Mouse (Mus musculus): ENCODE results near the gene Epn2. TPM values are rescaled to one million over a fixed set of nuclear protein-coding genes. Genes with fewer than 3 reads are reported as not detected.

The Epn2 gene
- polyA plus RNA-seq, 1 experiment from 2014 or later = 28.7 TPM

- no peak overlapping the region; the same call in 1 of the 2 replicates for H3K27ac ChIP-seq (ENCODE audit: low read length)
- H3K4me1 ChIP-seq (ENCODE audit: control insufficient read depth, insufficient read depth, low read length) = peaks cover 19% of the 10 kb centered on the region
- peak overlapping the region; percentile 67 for H3K4me2 ChIP-seq (replicated peaks; ENCODE audit: low read depth, low read length)
- peak overlapping the region; percentile 44 for H3K4me3 ChIP-seq (ENCODE audit: low read depth, low read length)
- no peak for ATAC-seq (ENCODE audit: insufficient number of reproducible peaks, insufficient read depth, low FRiP score, low read depth)
- no peak overlapping the region for H3K9ac ChIP-seq (replicated peaks; ENCODE audit: low read depth, low read length)
- H3K9me3 ChIP-seq (ENCODE audit: control insufficient read depth, low read depth, low read length) = no peaks in the 10 kb centered on the region
- WGBS = 25% methylated on average over 2 of the region's 2 CpGs
- peaks cover 41% of the 10 kb centered on the region for H3K36me3 ChIP-seq (ENCODE audit: control insufficient read depth, insufficient read depth, low read length)
- H3K27me3 ChIP-seq (ENCODE audit: control insufficient read depth, insufficient read depth, low read length) = no peaks in the 10 kb centered on the region
Observed at GRCm38 (mm10) chr11:61487401-61487800, 92.1 kb downstream of the Epn2 start.

- Histone ChIP-seq H3K9me3 (ENCODE audit: control insufficient read depth, low read depth, low read length) (no peaks in the 10 kb centered on the region), H3K4me1 (ENCODE audit: control insufficient read depth, insufficient read depth, low read length) (peaks cover 22% of the 10 kb centered on the region), H3K4me3 (ENCODE audit: low read depth, low read length) (peak overlapping the region; percentile 44), H3K36me3 (ENCODE audit: control insufficient read depth, insufficient read depth, low read length) (peaks cover 37% of the 10 kb centered on the region), H3K27ac (ENCODE audit: low read length) (peak overlapping the region; percentile 99; the same call in 1 of the 2 replicates), H3K4me2 (replicated peaks; ENCODE audit: low read depth, low read length) (peak overlapping the region; percentile 67), H3K9ac (replicated peaks; ENCODE audit: low read depth, low read length) (peak overlapping the region; percentile 66), H3K27me3 (ENCODE audit: control insufficient read depth, insufficient read depth, low read length) (no peaks in the 10 kb centered on the region)
- no peak for ATAC-seq (ENCODE audit: insufficient number of reproducible peaks, insufficient read depth, low FRiP score, low read depth)
- WGBS = 80% methylated on average over 14 of the region's 14 CpGs
Observed at GRCm38 (mm10) chr11:61486458-61487219, 92.8 kb downstream of the Epn2 start.

DNA sequence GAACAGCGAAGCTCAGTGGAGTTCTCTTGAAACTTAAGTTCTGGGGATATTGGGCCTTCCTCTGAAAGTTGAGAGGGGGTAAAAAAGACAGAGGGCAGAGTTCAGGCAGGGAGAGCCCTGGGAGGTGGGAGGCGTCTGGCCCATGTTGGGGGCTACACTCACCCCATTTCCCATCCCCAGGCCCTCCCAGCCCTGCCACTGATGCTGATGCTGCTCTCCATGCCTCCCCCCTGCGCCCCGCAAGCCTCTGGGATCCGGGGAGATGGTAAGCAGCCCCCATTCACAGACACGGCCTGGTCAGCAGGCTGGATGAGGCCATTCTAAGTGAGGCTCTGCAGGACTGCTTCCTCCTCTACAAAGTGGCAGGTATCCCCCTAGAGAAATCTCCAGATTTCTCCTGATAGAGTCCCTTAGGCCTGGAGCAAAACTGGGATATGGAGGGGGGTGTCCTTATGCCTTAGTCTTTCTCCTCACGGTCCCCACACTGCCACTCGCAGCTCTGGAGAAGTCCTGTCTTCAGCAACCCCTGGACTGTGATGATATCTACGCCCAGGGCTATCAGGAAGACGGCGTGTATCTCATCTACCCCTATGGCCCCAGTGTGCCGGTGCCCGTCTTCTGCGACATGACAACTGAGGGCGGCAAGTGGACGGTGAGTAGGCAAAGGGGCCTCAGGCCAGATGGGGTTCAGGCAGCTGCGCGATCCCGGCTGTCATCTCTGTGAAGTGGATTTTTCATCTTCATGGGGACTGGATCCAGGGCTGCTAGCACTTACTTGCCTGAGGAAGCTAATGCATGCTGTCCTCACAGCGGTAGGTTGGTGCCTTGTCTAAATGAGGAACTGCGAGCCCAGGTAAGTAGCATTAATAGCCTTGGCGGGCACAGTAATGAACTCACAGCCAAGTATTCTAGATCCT, 93.7 kb downstream of the Epn2 start:
- ATAC-seq (ENCODE audit: insufficient number of reproducible peaks, insufficient read depth, low FRiP score, low read depth) = peak; percentile 24
- H3K4me3 ChIP-seq (ENCODE audit: low read depth, low read length) = peak overlapping the region; percentile 44
- WGBS = 40% methylated on average over 22 of the region's 22 CpGs
- H3K4me2 ChIP-seq (replicated peaks; ENCODE audit: low read depth, low read length) = peak overlapping the region; percentile 67
- H3K36me3 ChIP-seq (ENCODE audit: control insufficient read depth, insufficient read depth, low read length) = peaks cover 28% of the 10 kb centered on the region
- no peaks in the 10 kb centered on the region for H3K27me3 ChIP-seq (ENCODE audit: control insufficient read depth, insufficient read depth, low read length)
- peak overlapping the region; percentile 66 for H3K9ac ChIP-seq (replicated peaks; ENCODE audit: low read depth, low read length)
- peak overlapping the region; percentile 99 for H3K27ac ChIP-seq (ENCODE audit: low read length)
- H3K4me1 ChIP-seq (ENCODE audit: control insufficient read depth, insufficient read depth, low read length) = peaks cover 27% of the 10 kb centered on the region
- H3K9me3 ChIP-seq (ENCODE audit: control insufficient read depth, low read depth, low read length) = no peaks in the 10 kb centered on the region

DNA sequence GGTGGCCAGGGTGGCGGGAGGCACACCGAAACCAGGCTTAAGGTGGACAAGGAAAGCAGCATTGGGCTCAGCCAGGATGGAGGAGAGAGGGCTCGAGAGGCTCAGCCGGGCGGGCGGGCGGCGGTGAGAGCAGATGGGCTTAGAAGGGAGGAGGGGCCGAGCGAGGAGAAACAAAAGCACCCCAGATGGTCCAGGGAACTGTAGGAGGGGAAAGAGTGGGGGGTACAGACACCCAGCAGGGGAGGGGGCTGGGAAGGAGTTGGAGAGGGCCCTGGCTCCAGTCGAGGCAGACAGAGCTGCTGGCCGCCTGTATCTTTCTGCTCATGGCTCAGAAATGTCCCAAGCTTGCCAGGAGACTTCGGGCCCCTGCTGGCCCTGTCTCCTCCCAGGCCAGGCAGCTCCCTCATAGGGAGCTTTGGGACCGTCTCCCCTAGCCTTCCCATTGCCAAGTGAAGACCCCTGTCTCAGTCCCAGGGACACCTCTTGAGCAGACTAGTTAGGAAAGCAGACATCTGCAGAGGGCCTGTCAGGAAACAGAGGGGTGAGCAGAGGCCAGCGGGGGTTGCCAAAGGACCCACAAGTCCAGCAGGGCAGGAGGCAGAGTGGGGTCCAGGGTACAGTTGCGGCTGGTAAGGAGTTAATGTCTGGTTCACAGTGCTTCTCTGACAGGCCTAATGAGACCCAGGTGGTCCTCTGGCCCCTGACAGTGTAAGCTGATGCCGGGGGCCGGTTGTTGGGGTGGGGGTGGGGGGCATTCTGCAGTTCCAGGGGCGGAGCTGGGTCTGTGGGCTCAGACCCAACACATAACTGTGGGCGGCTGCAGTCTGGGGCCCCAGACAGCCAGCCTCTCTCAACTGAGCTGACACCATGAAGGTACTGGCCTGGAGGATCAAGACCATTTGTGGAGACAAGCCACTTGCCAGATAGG, 94.6 kb downstream of the Epn2 start, which contains the start of gene Mfap4:
TSS of gene Mfap4 (plus strand) at position 819 of the 928 bp plus-strand sequence.
- Histone ChIP-seq H3K27ac (ENCODE audit: low read length) (peak within 1 kb of the TSS; percentile 99), H3K4me1 (ENCODE audit: control insufficient read depth, insufficient read depth, low read length) (peaks cover 29% of the 10 kb centered on the region), H3K4me2 (replicated peaks; ENCODE audit: low read depth, low read length) (peak within 1 kb of the TSS; percentile 67), H3K9me3 (ENCODE audit: control insufficient read depth, low read depth, low read length) (no peaks in the 10 kb centered on the region), H3K36me3 (ENCODE audit: control insufficient read depth, insufficient read depth, low read length) (peaks cover 19% of the 10 kb centered on the region), H3K9ac (replicated peaks; ENCODE audit: low read depth, low read length) (peak within 1 kb of the TSS; percentile 66), H3K4me3 (ENCODE audit: low read depth, low read length) (peak within 1 kb of the TSS; percentile 44), H3K27me3 (ENCODE audit: control insufficient read depth, insufficient read depth, low read length) (no peaks in the 10 kb centered on the region)
- ATAC-seq (ENCODE audit: insufficient number of reproducible peaks, insufficient read depth, low FRiP score, low read depth) = peak; percentile 84; the same call in 1 of the 2 replicates
- WGBS = 12% methylated on average over 20 of the region's 20 CpGs

GRCm38 (mm10) chr11:61484256-61484612, 95.3 kb downstream of the Epn2 start:
- no peak for ATAC-seq (ENCODE audit: insufficient number of reproducible peaks, insufficient read depth, low FRiP score, low read depth)
- peak overlapping the region; percentile 99 for H3K27ac ChIP-seq (ENCODE audit: low read length)
- no peak overlapping the region for H3K4me3 ChIP-seq (ENCODE audit: low read depth, low read length)
- H3K9ac ChIP-seq (replicated peaks; ENCODE audit: low read depth, low read length) = no peak overlapping the region
- H3K9me3 ChIP-seq (ENCODE audit: control insufficient read depth, low read depth, low read length) = no peaks in the 10 kb centered on the region
- H3K4me1 ChIP-seq (ENCODE audit: control insufficient read depth, insufficient read depth, low read length) = peaks cover 29% of the 10 kb centered on the region
- no peaks in the 10 kb centered on the region for H3K27me3 ChIP-seq (ENCODE audit: control insufficient read depth, insufficient read depth, low read length)
- H3K4me2 ChIP-seq (replicated peaks; ENCODE audit: low read depth, low read length) = peak overlapping the region; percentile 30
- peaks cover 13% of the 10 kb centered on the region for H3K36me3 ChIP-seq (ENCODE audit: control insufficient read depth, insufficient read depth, low read length)
- whole genome bisulfite sequencing = 17% methylated on average over 10 of the region's 10 CpGs

DNA sequence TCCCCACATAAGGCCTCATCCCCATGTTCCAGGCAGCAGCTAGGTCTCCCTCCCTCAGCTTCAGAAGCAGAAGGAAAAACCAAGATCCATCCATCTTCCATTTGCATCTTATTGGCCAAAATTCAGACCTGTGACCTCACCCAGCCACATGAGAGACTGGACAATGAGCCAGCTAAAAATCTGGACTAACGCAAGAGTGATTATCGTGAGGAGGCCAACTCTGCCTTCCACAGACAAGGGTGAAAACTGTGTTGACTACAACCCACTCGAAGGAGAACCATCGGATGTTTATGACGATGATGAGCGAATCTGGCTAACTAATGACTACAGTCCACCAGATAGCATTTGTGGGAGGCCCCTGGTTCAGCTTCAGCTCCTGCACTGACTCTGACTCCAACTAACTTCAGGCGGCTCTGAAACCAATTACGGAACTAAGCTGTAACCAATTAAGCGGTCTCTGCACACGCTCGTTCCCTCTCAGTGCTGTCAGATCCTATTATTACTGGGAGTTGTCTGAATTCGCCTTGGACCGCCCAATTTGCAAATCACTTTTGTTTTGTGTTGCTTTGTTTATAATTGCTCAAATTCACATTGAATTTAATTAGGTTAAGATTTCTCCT, 96.2 kb downstream of the Epn2 start:
- no peak overlapping the region for H3K4me3 ChIP-seq (ENCODE audit: low read depth, low read length)
- no peaks in the 10 kb centered on the region for H3K9me3 ChIP-seq (ENCODE audit: control insufficient read depth, low read depth, low read length)
- WGBS = 87% methylated on average over 13 of the region's 13 CpGs
- H3K27ac ChIP-seq (ENCODE audit: low read length) = peak overlapping the region; percentile 99; the same call in 1 of the 2 replicates
- no peak overlapping the region for H3K4me2 ChIP-seq (replicated peaks; ENCODE audit: low read depth, low read length)
- H3K36me3 ChIP-seq (ENCODE audit: control insufficient read depth, insufficient read depth, low read length) = peaks cover 5% of the 10 kb centered on the region
- H3K27me3 ChIP-seq (ENCODE audit: control insufficient read depth, insufficient read depth, low read length) = no peaks in the 10 kb centered on the region
- ATAC-seq (ENCODE audit: insufficient number of reproducible peaks, insufficient read depth, low FRiP score, low read depth) = no peak
- no peak overlapping the region for H3K9ac ChIP-seq (replicated peaks; ENCODE audit: low read depth, low read length)
- H3K4me1 ChIP-seq (ENCODE audit: control insufficient read depth, insufficient read depth, low read length) = peaks cover 28% of the 10 kb centered on the region

DNA sequence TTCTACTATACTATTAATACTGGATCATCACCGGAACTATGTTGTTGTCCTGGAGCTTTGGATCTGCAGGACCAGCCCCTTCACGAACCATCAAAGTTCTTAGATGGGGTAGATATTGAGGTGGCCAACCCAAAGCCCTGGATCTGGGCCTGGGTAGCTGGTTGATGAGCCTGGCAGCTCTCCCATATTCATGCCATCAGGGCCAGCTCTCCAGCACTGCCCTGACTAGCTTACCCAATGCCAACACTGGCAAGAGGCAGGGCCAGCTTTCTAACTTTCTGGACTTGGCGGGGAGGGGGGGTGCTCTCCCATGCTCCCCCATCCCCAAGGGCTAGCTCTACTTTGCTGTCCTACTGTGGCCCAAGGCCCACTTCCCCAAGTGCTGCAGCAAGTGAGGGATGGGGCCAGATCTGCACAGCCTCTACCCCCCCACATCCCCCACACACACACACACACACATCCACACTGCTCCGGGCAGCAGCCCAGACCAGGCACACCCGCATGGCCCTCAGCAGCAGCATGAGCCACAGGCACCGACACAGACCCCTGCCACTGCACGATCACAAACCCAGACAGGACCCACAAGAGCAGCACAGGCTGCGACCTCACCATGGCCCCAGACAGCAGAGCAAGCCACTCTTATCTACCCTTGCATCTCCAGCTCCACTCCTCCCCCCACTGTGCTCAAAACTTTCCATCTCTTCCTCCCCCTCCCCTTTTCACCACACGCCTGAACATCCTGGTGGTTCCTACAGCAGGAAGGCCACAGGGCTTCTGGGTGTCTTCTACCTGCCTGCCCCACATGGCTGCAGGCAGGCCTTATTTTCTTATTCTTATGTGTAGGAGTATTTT, 98.0 kb downstream of the Epn2 start:
- no peaks in the 10 kb centered on the region for H3K36me3 ChIP-seq (ENCODE audit: control insufficient read depth, insufficient read depth, low read length)
- peaks cover 19% of the 10 kb centered on the region for H3K4me1 ChIP-seq (ENCODE audit: control insufficient read depth, insufficient read depth, low read length)
- no peak overlapping the region for H3K4me2 ChIP-seq (replicated peaks; ENCODE audit: low read depth, low read length)
- no peaks in the 10 kb centered on the region for H3K27me3 ChIP-seq (ENCODE audit: control insufficient read depth, insufficient read depth, low read length)
- H3K9me3 ChIP-seq (ENCODE audit: control insufficient read depth, low read depth, low read length) = no peaks in the 10 kb centered on the region
- H3K27ac ChIP-seq (ENCODE audit: low read length) = no peak overlapping the region
- ATAC-seq (ENCODE audit: insufficient number of reproducible peaks, insufficient read depth, low FRiP score, low read depth) = no peak
- no peak overlapping the region for H3K9ac ChIP-seq (replicated peaks; ENCODE audit: low read depth, low read length)
- 52% methylated on average over 9 of the region's 9 CpGs for WGBS
- H3K4me3 ChIP-seq (ENCODE audit: low read depth, low read length) = no peak overlapping the region
